Mouse (Mus musculus) inflammation-experienced regulatory T-cells, adult 6 months (primary cell): ENCODE measurements at regions not wholly inside any gene's neighbourhood (a gene's known extent, or its start where the extent isn't known, plus 50 kb on each side); places are given as distances from the start of the nearest gene placed in this dataset.

ENCODE experiments used
- ATAC-seq: one replicate; pipeline ENCODE4 v1.8.0; 2017

- no peak for ATAC-seq
Observed at GRCm38 (mm10) chr8:78018430-78019180, 194.5 kb upstream of the Ttc29 start.

- no peak for ATAC-seq
Observed at GRCm38 (mm10) chr8:78021473-78021872, 191.6 kb upstream of the Ttc29 start.

- no peak for ATAC-seq
Observed at GRCm38 (mm10) chr8:78022986-78023385, 190.1 kb upstream of the Ttc29 start.

- ATAC-seq, result no peak
Observed at GRCm38 (mm10) chr8:78023467-78023866, 189.6 kb upstream of the Ttc29 start.

GRCm38 (mm10) chr8:78023936-78024335 is 189.2 kb upstream of the Ttc29 start:
- no peak for ATAC-seq

- ATAC-seq, result no peak
Observed at GRCm38 (mm10) chr8:78024964-78025363, 188.1 kb upstream of the Ttc29 start.

- ATAC-seq, result no peak
Observed at GRCm38 (mm10) chr8:78027371-78027770, 185.7 kb upstream of the Ttc29 start.

- no peak for ATAC-seq
Observed at GRCm38 (mm10) chr8:78028928-78029327, 184.2 kb upstream of the Ttc29 start.

GRCm38 (mm10) chr8:78031811-78032210 is 181.3 kb upstream of the Ttc29 start:
- no peak for ATAC-seq

- no peak for ATAC-seq
Observed at GRCm38 (mm10) chr8:78034687-78035086, 178.4 kb upstream of the Ttc29 start.

- ATAC-seq, result no peak
Observed at GRCm38 (mm10) chr8:78037218-78037617, 175.9 kb upstream of the Ttc29 start.

GRCm38 (mm10) chr8:78046691-78047090 is 166.4 kb upstream of the Ttc29 start:
- ATAC-seq, result no peak

- no peak for ATAC-seq
Observed at GRCm38 (mm10) chr8:78050768-78051167, 162.3 kb upstream of the Ttc29 start.

- no peak for ATAC-seq
Observed at GRCm38 (mm10) chr8:78054435-78054834, 158.7 kb upstream of the Ttc29 start.

- ATAC-seq, result no peak
Observed at GRCm38 (mm10) chr8:78054920-78055319, 158.2 kb upstream of the Ttc29 start.

GRCm38 (mm10) chr8:78055531-78055930 is 157.6 kb upstream of the Ttc29 start:
- ATAC-seq, result no peak

- no peak for ATAC-seq
Observed at GRCm38 (mm10) chr8:78057357-78057756, 155.7 kb upstream of the Ttc29 start.

- no peak for ATAC-seq
Observed at GRCm38 (mm10) chr8:78061827-78062719, 151.0 kb upstream of the Ttc29 start.

GRCm38 (mm10) chr8:78063529-78063928 is 149.6 kb upstream of the Ttc29 start:
- no peak for ATAC-seq

- ATAC-seq, result no peak
Observed at GRCm38 (mm10) chr8:78064161-78064560, 148.9 kb upstream of the Ttc29 start.

GRCm38 (mm10) chr8:78065890-78066493 is 147.1 kb upstream of the Ttc29 start:
- no peak for ATAC-seq

GRCm38 (mm10) chr8:78068087-78068910 is 144.8 kb upstream of the Ttc29 start:
- no peak for ATAC-seq

GRCm38 (mm10) chr8:78073821-78074220 is 139.3 kb upstream of the Ttc29 start:
- ATAC-seq, result no peak
